17 mouse cellular contexts compared by ENCODE assay signal in genomic region chr1:37884451-37884850, GRCm38 (mm10). TPM values are rescaled to one million over a fixed set of nuclear protein-coding genes. Genes with fewer than 3 reads are reported as not detected.
DNase-seq lines count a peak whose midpoint lies in the region; ATAC-seq and TF ChIP-seq lines count a peak whose summit lies in the region.
"Had no signal": no experiment of that assay in that cellular context is flagged by ENCODE, and none has a peak within 500 bp of the region (broad histone marks: within the 10 kb centered on the region; RNA-seq: fewer than 3 reads in every experiment).

No protein-coding gene starts in this region.

- no peak overlapping the region for H3K27ac ChIP-seq in liver, postnatal 0 days (ENCODE audit: low read depth)
- H3K27ac ChIP-seq in heart, embryonic 11.5 days (ENCODE audit: low read depth, low read length), result no peak overlapping the region
- H3K27ac ChIP-seq: embryonic facial prominence, embryonic 12.5 days had no signal

- peak; percentile 71 for DNase-seq in CD4-positive, CD25-positive, alpha-beta regulatory T cell, adult 2 months (ENCODE audit: low read depth, low spot score)
- DNase-seq in B cell, adult 2 months, result peak; percentile 41 to 46
- peak; percentile 91 for DNase-seq in c-Kit-positive CD71-positive TER-119-positive erythroid progenitor cells, embryonic 14.5 days (ENCODE audit: low spot score)
- DNase-seq in liver, postnatal 0 days, result peak; percentile 69
- no peak for DNase-seq in ovary, postnatal 36 days (ENCODE audit: low spot score)
- DNase-seq in heart, adult 11 months, result no peak
- DNase-seq: kidney, postnatal 36 days; left cerebral cortex, postnatal 4 days; lung, postnatal 36 days; right cerebral cortex, postnatal 25 days had no signal

- H3K9me3 ChIP-seq in liver, postnatal 0 days (ENCODE audit: low read length), result no peaks in the 10 kb centered on the region
- no peaks in the 10 kb centered on the region for H3K9me3 ChIP-seq in heart, embryonic 11.5 days (replicated peaks; ENCODE audit: control insufficient read depth, low read length)
- H3K9me3 ChIP-seq: embryonic facial prominence, embryonic 12.5 days had no signal

- H3K36me3 ChIP-seq in liver, postnatal 0 days (replicated peaks; ENCODE audit: insufficient read depth, low read length), result peaks cover 41% of the 10 kb centered on the region
- H3K36me3 ChIP-seq in heart, embryonic 11.5 days (ENCODE audit: control insufficient read depth, insufficient read depth, low read length), result peaks cover 10% of the 10 kb centered on the region

- no peak overlapping the region for H3K9ac ChIP-seq in liver, postnatal 0 days (replicated peaks)
- H3K9ac ChIP-seq in heart, embryonic 11.5 days (ENCODE audit: low read depth, low read length), result no peak overlapping the region
- H3K9ac ChIP-seq: embryonic facial prominence, embryonic 12.5 days had no signal

- H3K4me3 ChIP-seq in liver, postnatal 0 days (ENCODE audit: low read depth, low read length), result no peak overlapping the region
- no peak overlapping the region for H3K4me3 ChIP-seq in heart, embryonic 11.5 days (ENCODE audit: low read depth, low read length)
- H3K4me3 ChIP-seq: embryonic facial prominence, embryonic 12.5 days had no signal

- no peaks in the 10 kb centered on the region for H3K27me3 ChIP-seq in liver, postnatal 0 days (ENCODE audit: insufficient read depth, low read length)
- H3K27me3 ChIP-seq in heart, embryonic 11.5 days (ENCODE audit: control insufficient read depth, insufficient read depth, low read length), result no peaks in the 10 kb centered on the region
- H3K27me3 ChIP-seq: embryonic facial prominence, embryonic 12.5 days had no signal

- peaks cover 12% of the 10 kb centered on the region for H3K4me1 ChIP-seq in liver, postnatal 0 days (ENCODE audit: insufficient read depth)
- peaks cover 3% of the 10 kb centered on the region; the same call in 1 of the 2 replicates for H3K4me1 ChIP-seq in heart, embryonic 11.5 days (ENCODE audit: control insufficient read depth, insufficient read depth, low read length)

- no peak for TF ChIP-seq EP300 in liver, postnatal 0 days (IDR thresholded peaks at IDR 0.05; ENCODE audit: low read depth)

- 67% methylated on average over 4 of the region's 4 CpGs for WGBS in liver, postnatal 0 days (ENCODE audit: insufficient replicate concordance)
- 64% methylated on average over 4 of the region's 4 CpGs for WGBS in heart, embryonic 11.5 days (ENCODE audit: insufficient replicate concordance)

- H3K4me2 ChIP-seq in liver, postnatal 0 days (ENCODE audit: low read depth, low read length), result no peak overlapping the region
- H3K4me2 ChIP-seq in heart, embryonic 11.5 days, result no peak overlapping the region
- H3K4me2 ChIP-seq: embryonic facial prominence, embryonic 12.5 days had no signal

- ATAC-seq in CD4-positive, CD25-positive, alpha-beta regulatory T cell, adult 4 months, result no peak
- ATAC-seq in liver, postnatal 0 days, result peak; percentile 72
- ATAC-seq in heart, embryonic 11.5 days (replicated peaks; ENCODE audit: insufficient number of reproducible peaks, low FRiP score, low TSS enrichment), result no peak
- ATAC-seq: forebrain, embryonic 16.5 days; hindbrain, embryonic 16.5 days had no signal

- no peak for TF ChIP-seq CTCF in liver, postnatal 0 days (IDR thresholded peaks at IDR 0.05; ENCODE audit: low read depth)

RNA-seq across cellular contexts. Expression of gene Mitd1, which starts 5.8 kb away (rescaled TPM):
- polyA plus RNA-seq in CD4-positive, CD25-positive, alpha-beta regulatory T cell, adult 4 months (2017; shearing (Covaris generic)), result 100 to 1,000 TPM; 113 to 123 TPM
- 11.3 and 12.9 TPM in 2 replicates for polyA plus RNA-seq in liver, postnatal 0 days (2015; fragmentation: Nextera tagmentation; extraction: Ambion mirVana)
- polyA plus RNA-seq in heart, embryonic 11.5 days (2014; fragmentation: Nextera tagmentation; extraction: Ambion mirVana), result 15.9 and 16.4 TPM in 2 replicates

RNA-seq across cellular contexts. Expression of gene Mrpl30, which starts 5.8 kb away (rescaled TPM):
- polyA plus RNA-seq in CD4-positive, CD25-positive, alpha-beta regulatory T cell, adult 4 months (2017; shearing (Covaris generic)), result 100 to 1,000 TPM; 237 to 238 TPM
- polyA plus RNA-seq in liver, postnatal 0 days (2015; fragmentation: Nextera tagmentation; extraction: Ambion mirVana), result 180 and 185 TPM in 2 replicates
- polyA plus RNA-seq in heart, embryonic 11.5 days (2014; fragmentation: Nextera tagmentation; extraction: Ambion mirVana), result 260 and 280 TPM in 2 replicates

RNA-seq across cellular contexts. Expression of gene Lipt1, which starts 12.9 kb away (rescaled TPM):
- 1 to 10 TPM; 9.1 to 9.8 TPM for polyA plus RNA-seq in CD4-positive, CD25-positive, alpha-beta regulatory T cell, adult 4 months (2017; shearing (Covaris generic))
- 4.9 and 5.7 TPM in 2 replicates for polyA plus RNA-seq in liver, postnatal 0 days (2015; fragmentation: Nextera tagmentation; extraction: Ambion mirVana)
- polyA plus RNA-seq in heart, embryonic 11.5 days (2014; fragmentation: Nextera tagmentation; extraction: Ambion mirVana), result 8.3 and 9.9 TPM in 2 replicates

RNA-seq across cellular contexts. Expression of gene Tsga10, which starts 18.2 kb away (rescaled TPM):
- 1 to 10 TPM; 2.1 TPM for polyA plus RNA-seq in CD4-positive, CD25-positive, alpha-beta regulatory T cell, adult 4 months (2017; shearing (Covaris generic))
- 1.0 and 1.1 TPM in 2 replicates for polyA plus RNA-seq in liver, postnatal 0 days (2015; fragmentation: Nextera tagmentation; extraction: Ambion mirVana)
- polyA plus RNA-seq in heart, embryonic 11.5 days (2014; fragmentation: Nextera tagmentation; extraction: Ambion mirVana), result 4.2 and 4.6 TPM in 2 replicates

RNA-seq across cellular contexts. Expression of gene Lyg2, which starts 31.8 kb away (rescaled TPM):
- polyA plus RNA-seq in CD4-positive, CD25-positive, alpha-beta regulatory T cell, adult 4 months (2017; shearing (Covaris generic)), result not detected
- polyA plus RNA-seq in liver, postnatal 0 days (2015; fragmentation: Nextera tagmentation; extraction: Ambion mirVana), result not detected in 2 replicates
- not detected in 2 replicates for polyA plus RNA-seq in heart, embryonic 11.5 days (2014; fragmentation: Nextera tagmentation; extraction: Ambion mirVana)
- polyA plus RNA-seq: C2C12; embryonic facial prominence, embryonic 12.5 days; forebrain, embryonic 16.5 days; heart, embryonic 14.5 days had no signal

Comparison
In these comparisons a context has a peak if more than half of its experiments do, and no peak if none do; other contexts are left out.
1. DNase-seq: peak in CD4-positive, CD25-positive, alpha-beta regulatory T cell, adult 2 months (single experiment), B cell, adult 2 months (2 of 2), c-Kit-positive CD71-positive TER-119-positive erythroid progenitor cells, embryonic 14.5 days (single experiment) and liver, postnatal 0 days (single experiment); none in ovary, postnatal 36 days (single experiment) and heart, adult 11 months (single experiment).